Mouse (Mus musculus) bone marrow, adult 2 months (tissue): ENCODE measurements around the gene Fbxl19.

Experiments used
- CTCF ChIP-seq: fragments of 200-500 bp; IDR thresholded peaks from 2 replicates; pipeline ENCODE4 v1.5.1; 2011; ENCODE audit warnings: low read length, control low read depth; ENCODE audit not compliant: control insufficient read depth, insufficient read depth
- POLR2A ChIP-seq: fragments of 200-500 bp; IDR thresholded peaks from 2 replicates; pipeline ENCODE4 v1.6.1; 2011; ENCODE audit warnings: low read depth, mild to moderate bottlenecking, control low read depth, low read length, borderline replicate concordance; ENCODE audit not compliant: control insufficient read depth

DNA sequence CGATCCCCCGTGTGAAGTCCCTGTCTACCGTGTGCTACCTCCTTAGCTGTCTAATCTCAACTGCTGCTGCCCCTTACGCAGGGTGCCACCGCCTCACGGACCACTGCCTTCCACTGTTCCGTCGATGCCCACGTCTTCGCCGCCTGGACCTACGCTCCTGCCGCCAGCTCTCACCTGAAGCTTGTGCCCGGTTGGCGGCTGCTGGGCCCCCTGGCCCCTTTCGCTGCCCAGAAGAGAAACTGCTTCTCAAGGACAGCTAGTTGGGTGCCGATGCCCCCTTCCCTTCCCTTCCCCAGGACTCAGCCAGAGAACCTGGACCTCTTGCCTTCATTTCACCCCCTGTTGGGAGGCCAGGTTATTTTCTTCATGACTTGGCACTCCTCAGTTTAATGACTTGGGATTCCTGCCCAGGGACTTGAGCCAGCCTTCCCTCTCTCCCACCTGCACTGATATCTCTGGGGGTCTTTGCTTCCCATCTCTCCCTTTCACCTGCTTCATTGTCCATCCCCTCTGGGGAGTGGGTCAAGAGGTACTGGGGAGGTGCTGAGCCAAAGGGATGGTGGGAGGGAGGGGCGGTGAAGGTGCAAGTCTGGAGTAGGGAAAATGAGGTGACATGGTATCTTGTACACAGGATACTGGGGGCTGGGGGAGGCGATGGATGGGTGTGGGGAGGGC is 23.5 kb downstream of the Fbxl19 start:
- TF ChIP-seq POLR2A (no peak), CTCF (no peak)
